Mouse (Mus musculus) ovary, postnatal 10 days (tissue): ENCODE results near the gene Bahcc1.
A peak's percentile ranks its signal among the peaks of the same experiment; 100 is the strongest.

Experiments
- DNase-seq: peaks from one replicate; pipeline ENCODE4 v3.0.0; 2022; ENCODE audit warnings: low spot score

Gene Bahcc1

DNA sequence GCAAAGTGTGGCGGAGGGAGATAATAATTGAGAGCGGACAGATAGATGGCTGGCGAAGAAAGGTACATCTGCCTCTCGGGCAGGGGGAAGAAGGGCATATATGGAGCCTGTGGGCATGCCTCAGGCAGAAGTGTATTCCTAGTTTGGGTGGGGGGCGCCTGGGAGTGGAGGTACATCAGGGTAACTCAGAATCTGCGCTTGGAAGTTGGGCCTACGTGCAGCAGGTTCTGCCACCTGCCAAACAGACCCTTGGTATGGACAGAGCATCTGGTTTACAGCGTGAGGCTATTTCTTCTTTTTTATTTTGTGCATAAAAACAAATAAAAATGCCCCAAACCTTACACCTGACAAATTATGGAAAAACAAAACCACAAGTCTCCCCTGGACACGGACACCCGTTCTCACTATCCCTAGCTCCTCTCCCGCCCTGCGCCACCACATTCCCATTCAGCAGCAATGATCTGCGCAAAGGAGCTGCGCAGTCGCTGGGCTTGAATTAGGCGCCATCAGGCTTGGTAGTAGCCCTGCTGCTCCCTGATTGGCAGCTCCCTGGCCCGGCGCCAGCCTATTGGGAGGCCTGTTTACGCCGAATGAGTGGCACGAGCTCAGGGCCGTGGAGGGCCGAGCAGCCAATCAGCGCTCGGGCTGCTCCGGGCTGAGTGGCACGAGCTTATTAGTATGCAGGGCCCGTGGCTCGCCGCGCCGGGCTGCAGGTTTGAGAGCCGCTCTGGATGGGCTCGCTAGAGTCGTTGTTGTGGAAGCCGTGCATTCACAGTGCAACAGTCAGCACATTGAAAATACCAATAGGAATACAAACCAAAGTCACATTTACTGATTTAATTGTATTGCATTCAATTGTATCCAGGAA lies at the start of gene Bahcc1:
TSS of gene Bahcc1 (plus strand) at position 718 of the 868 bp plus-strand sequence.
- peak; percentile 100 for DNase-seq

DNA sequence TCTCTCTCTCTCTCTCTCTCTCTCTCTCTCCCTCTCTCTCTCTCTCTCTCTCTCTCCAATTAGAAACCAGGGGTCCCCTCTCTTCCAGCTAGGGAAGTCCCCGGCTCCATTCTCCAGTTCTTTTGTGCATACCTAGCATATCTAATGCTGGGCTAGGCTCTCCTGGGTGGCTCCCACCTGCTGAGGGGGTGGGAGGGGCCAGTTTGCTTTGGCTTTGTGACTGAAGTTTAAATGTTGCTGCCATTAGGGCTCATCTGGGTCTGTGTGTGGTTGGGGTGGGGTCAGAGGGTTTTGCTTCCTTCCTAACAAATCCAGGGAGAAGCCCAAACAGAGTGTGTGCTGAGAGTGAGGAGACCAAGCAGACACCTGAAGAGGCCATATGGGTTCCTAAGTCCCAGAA lies 49.6 kb upstream of the Bahcc1 start:
- no peak for DNase-seq

DNA sequence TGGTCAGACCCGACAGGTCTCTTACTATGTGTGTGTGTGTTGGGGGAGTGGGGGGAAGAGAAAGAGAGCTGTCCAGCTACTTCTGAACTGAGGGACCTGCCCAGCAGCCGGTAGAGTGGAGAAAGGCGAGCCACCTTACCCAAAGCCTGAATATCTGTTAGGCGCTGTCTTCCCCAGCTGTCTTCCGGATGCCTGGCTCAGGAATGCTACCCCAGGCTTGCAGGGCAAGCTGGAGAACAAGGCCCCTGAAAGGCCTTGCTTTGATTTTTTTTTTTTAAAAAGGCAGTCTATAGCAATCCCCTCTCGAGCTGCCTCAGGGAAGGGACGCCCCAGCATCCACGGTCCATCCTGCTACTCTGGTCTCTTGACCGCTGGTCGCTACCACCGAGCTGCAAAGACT lies 49.0 kb upstream of the Bahcc1 start:
- no peak for DNase-seq

DNA sequence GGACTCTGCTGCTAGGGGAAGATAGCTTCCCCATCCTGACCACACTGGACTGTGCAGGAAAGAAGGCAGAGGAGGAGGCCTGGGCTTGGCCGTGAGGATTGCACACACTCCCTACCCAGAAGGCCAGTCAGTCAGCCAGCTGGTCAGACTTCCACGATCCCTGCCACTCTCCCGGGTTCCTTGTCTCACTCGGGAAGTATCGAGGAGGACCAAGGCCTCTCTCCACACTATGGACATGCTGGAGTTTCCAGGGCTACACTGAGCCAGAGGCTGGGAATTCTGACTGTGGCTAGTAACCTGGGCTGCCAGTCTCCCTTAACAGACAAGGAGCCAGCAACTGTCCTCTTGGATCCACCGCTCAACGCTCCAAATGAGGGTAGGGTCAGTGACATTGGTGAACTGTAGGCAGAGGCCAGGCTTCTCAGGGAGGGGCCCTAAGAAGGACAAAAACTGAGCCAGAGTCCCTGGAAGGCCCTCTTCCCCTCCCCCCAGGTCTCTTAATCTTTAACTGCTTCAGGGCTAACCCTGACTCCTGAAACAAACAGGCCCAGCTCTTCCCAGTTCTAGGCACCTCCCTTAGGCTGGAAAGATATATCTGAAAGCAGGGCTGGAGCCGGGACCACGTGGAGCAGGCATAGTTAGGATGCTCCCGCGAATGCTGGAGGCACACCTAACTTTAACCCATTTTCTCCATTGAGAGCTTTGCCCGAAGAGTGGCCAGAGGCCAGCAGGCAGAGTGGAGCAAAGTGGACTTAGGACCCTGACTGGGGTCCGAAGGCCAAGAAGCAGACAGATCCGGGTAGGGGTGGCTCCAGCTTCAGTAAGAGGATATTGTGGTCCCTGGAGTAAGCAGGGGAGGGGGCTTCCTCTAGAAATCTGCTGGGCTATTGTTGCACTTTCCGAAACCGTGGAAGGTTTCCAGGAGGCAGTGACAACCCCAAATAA lies 48.1 kb upstream of the Bahcc1 start:
- DNase-seq: no peak

DNA sequence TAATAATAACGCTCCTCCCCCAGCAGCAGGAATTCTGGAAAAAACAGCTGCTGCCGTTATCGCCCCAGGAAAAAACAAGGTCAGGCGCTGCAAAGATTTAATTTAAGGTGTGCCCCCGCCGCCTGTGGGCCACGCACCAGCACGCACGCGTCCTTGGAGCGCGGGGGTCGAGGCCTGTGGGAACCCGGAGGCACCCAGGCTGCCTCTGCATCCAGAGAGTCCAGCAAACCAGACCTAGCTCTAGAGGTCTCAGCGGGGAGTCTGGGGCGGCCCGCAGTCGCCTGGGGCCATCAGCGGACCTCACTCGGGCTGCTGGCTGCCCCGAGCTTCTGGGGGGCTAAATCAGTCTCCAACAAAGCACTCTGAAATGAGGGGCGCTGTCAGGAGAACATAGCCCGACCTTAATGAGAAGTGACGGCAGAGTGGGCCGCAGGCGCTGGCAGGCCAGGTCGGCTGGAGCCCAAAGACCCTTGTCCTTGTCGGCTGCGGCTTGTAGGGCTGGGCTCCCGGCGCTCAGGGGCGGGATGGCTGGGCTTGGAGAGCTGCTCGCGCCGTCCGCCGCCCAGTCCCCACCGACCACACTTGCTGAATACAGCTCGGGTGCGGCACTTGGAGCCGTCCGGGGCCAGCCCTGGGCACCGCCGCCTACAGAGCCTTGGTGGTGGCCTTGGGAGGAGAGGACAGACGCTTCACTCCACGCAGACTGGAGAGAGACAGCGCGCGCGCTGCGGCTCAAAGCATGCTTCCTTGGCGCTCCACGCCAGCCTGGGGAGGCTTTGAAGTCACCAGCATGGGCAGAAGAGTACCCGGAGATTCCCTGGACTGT lies 47.2 kb upstream of the Bahcc1 start:
- DNase-seq: peak; percentile 45

DNA sequence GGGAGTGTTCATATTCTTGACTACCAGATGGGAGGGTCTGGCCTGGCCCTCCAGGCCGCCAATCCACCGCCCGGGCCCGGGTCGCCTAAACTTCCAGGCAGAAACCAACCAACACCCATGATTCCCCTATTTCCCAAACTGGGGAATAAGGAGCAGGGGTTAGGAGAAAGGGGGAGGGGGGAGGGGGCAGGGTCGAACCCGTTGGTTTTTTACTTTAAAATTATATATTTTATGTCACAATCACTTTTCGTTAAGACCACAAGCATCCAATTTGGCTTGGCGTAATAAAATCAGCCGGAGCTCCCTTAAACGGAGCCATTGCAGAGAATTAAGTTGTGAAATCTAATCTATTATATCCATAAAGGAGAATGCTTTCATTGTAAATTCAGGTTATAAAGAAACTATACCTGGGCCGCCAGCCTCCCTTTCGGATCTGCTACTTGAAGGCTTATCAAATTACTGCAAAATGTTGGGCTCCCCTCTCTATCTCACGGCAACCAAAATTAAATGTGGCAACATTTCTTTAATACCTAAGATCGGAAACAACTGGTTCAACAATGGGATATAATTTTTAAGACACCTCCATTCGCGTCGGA lies 46.5 kb upstream of the Bahcc1 start:
- DNase-seq: no peak

DNA sequence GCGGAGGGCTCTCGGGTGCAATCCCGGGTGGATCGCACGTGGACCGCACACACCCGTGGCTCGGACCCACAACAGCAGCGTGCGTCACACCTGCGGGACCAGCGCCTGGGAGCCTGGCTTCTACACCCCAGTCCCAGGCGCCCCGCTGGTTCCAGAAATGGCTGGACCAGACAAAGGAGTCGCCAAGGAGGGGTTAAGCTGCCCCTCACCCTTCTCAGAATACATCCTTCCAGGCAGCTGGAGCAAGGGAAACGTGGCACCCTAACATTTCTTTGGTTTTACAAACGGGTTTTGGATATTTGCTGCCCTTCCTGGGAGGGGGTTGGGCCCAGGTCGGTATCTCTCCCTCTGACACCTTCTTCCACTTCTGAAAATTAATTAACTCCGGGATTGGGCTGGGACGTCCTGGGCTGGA lies 45.9 kb upstream of the Bahcc1 start:
- no peak for DNase-seq

DNA sequence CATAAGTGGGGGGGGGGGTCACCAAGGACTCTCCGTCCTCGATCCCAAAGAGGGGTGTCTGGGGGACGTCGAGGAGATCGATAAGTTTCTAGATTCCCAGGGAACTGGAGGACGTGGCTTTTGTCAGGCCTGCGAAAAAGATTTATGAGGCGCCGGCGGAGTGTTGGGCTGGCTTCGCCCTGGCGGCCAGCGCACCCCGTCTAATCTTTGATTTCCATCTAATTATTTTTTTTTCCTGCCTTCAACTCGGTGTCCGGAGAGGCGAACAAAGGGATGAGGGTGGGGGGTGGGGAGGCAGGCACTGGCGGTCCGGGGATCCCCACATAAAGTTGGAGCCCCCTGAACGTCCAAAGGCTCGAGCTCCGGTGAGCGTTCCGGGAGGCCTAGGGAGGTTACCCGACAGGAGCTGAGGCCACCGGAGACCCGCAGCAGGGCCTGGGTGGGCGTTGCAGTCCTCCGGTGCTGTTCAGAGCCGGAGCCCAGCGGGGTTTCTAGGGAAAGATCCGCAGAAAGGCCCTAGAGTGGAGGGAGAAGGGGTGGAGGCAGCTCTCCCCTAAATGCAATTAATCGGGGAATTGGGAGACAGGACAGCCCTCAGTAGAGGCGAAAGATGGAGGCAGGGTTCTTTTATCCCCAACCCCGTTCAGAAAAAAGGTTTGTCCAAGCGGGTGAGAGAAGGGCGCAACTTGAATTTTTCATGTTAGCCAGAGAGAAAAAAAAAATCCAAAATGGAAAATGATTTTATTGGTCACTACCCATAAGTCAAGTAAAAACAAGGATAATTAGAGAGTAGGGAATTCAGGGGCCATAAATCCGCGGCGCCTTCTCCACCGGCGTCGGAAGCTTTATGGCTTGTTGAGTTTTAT lies 45.3 kb upstream of the Bahcc1 start:
- no peak for DNase-seq

DNA sequence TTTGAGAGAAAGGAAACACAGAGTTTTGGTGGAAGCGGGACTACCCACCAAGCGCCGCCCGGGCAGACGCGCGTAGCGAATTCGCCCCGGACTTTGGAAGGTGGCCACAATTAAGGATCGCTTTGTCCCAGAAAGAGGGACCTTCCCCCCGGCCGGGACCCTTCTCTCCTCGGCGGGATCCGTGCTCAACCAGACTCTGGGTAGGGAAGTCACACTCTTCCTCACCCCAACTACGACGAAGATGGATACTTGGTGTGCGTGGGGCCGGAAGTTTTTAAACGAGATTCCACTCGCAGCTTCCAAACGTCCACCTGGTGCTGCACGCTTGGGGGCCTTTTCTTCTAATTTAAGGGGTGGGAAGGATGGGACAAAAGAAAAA lies 44.7 kb upstream of the Bahcc1 start:
- DNase-seq: peak; percentile 55

DNA sequence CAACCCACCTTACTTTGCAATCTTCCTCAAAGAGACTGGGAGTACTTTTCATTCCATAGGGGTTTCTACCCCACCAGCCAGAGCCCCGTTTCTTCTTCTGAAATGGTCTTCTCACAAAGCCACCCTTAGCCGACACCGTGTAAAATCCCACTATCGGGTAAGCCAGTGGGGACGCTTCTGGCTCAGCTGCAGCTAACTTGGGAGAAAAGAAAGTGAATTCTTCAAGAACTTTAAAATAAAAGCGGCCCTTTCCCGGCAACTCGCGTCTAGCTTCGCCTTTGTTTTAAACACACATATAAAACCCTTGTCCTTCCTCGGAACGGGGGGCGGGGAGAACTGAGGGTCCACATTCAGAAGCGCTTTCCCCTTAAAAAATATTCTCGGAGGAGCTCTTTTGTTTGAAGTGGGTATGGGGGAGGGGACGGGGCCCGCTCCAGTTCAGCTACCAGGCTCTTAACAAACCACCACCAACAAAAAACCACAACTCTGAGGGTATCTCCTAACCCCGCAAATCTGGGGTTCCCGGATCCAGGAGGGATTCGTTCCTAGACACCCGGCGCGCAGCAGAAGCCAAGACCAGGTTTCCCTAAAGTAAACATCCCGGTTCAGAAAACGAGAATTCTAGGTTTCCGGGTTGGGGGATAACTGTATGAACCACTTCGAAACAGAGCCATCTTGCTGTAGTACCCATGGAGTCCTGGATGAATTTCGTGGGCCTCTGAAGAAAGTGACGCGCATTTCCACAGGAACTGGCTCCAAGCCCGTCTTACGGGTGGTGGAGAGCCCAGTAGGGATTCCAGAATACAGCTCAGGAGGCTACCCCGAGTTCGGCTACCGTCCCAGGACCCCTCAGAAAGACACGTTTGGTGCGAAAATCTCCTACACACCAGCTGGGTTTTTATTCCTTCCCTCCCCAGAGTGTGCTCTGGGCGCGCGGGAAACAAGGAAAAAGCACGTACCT lies 44.0 kb upstream of the Bahcc1 start:
- DNase-seq: peak; percentile 62

DNA sequence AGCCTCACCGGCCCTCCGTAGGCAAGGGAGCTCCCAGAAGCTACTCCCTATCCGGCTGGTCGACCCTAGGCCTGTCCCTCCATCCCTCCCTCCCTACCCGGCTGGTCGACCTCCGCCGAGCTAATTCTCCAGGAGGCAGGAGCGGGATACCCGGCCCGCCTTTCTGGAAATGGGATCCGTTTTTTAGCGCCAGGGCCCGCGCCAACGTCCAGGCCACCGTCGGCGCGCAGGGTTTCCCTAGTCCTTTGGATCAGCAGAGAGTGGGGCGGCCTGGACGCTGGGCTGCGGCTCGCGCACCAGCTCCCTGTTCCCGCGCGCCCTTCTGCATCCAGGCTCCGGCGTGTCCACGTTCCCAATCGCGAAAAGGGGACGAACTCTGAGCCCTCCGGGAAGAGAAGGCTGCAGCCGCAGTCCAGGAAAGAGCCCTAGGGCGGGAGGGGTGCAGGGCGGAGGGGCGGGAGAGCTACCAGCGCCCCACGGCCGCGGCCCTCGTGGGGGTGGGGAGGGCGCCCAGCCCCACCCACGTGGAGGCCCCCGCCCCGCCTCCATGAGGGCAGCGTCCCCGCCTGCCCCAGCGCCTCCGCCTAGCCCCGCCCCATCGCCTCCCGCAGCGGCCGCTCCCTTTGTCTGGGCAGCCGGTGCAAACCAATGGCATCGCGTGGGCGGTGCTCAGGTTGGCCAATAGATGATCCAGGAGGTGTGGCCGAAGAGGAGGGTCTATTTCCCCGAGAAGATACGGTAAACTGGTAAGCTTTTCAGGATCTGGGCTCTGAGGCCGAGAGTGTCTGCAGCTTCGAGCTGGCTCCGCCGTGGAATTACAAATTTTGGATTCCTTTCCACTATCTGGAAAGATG lies 43.1 kb upstream of the Bahcc1 start:
- peak; percentile 87 for DNase-seq

DNA sequence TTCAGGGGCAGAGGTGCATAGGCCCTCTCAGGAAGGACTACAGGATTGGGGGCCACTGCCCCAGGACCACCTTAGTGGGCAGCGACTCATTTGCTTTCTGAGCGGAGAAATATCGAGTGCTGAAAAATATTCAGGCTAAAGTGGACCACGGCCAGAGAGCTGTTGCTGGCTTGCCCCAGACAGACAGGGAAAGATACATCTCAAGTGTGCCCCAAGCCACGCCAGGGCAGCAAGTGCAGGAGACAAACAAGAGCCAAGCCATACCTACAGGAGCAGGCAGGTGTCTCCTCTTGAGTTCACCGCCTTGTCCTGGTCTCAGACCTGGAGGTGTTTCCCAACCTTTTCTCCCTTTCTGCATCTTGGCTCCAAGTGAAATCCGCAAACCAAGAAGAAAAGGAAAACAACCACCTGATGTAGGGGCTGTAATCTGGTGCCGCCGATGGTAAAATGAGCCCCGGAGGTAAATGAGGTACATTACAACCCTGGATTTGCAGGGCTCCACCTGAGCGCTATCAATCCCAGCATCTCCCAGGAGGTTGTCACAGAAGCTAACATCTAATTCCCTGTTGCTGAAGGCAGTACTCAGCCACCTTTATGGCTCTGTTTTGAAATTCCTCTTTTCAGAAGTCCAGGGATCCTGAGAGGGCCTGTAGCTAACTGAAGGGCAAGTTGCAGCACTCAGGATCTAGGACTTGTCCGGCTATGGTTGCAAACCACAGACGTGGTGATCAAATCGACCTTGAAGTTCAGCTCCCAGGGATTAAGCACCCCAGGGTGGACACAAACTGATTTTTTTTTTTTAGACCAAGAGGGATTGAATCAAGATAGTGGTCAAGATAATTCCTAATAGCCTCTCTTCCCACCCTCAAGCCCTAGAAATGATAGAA lies 42.0 kb upstream of the Bahcc1 start:
- no peak for DNase-seq

DNA sequence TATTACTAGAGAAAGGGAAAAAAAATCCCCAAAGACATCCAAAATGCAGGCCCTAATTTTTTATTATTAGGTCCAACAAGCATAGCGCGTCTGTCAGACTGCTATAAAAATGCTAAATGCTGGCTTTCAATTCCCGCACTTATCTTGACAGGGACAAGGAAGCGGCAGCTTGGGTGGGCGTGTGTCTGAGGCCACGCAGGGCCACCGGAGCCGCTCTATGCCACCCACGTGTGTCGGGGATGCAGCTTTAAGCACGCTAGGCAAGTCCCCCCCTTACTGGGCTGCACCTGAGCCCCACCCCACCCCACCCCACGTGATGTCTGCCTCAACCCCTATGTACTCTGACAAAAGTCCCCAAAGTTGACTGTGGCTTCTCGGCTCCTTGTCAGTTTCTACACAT lies 33.9 kb upstream of the Bahcc1 start:
- no peak for DNase-seq

DNA sequence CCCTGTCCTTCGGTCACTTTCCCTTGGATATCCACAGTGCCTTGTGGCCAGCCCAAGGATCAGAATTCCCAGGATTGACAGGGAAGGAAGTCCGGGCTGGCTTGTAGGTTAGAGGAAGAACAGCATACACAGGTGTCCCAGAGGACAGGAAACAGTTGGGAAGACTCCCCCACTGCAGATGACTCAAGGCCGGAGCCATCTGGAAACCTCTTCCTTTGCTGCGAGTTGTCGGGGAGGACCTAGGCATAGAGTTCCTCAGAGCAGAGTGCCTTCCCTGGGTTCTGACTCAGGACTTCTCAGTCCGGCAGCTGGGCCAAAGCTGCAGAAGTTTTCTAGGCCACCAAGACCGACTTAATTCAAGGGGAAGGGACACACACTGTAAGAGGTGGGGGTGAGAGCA lies 33.0 kb upstream of the Bahcc1 start:
- DNase-seq: no peak

DNA sequence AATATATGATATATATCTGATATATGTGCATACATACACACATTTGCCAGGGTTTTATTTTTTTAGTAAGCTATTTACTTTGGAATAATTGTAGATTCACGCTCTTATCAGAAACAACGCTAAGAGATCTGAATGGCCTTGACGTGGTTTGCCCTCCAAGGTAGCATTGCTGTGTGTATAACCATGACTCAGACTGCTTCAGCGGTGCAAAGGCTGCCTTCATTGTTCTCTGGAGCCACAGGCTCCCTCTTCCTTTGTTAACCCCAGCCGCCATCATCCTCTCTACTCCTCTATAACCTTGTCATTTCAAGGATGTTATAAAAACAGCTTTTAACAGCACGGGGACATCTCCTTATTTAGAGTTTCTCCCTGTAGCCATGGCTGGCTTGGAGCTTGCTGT lies 32.1 kb upstream of the Bahcc1 start:
- DNase-seq: no peak

DNA sequence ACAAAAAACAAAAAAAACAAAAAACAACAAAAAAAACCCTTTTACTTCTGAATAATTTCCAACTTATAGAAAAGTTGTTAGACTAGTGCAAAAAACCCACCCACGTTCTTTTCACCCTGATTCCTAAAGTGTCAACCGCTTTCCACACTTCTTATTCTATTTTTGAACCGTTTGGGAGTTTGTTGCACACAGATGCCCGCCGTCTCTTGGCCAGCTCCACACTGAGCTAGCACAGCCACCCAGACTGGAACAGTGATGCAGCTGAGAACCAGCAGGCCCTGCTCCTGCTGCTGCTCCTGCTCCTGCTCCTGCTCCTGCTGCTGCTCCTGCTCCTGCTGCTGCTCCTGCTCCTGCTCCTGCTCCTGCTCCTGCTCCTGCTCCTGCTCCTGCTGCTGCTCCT lies 28.5 kb upstream of the Bahcc1 start:
- DNase-seq: no peak

DNA sequence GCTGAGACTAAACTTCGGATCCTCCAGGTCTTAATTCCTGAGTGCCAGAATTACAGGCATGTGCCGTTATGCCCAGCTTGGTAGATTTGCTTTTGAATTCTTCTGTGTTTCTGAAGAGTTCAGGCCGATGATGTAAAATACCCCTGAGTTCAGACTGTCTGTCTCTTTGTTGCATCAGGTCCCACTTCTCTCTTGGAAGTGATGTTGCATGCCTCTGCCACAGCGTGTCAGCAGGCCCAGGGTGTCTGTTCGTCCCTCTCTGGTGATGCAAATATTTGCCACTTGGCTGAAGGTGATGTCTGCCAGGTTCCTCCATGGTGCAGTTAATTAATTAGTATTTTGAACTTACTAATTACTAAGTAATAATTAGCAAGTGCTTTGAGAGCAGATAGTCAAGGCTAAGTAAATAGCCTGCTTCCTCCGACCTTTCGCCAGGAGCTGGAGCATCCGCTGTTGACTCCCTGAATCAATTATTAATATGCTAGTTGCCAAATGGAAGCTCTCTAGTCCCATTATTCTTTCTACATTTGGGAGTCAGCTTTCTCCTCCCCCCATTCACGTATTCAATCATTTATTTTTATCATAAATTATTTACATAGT lies 26.6 kb upstream of the Bahcc1 start:
- no peak for DNase-seq
